Mouse (Mus musculus) heart, adult 2 months (tissue): ENCODE results near the gene Fhl3.

ENCODE experiments used
- CTCF ChIP-seq: fragments of 200-600 bp; IDR thresholded peaks from 2 replicates; pipeline ENCODE4 v1.8.1; 2022; ENCODE audit warnings: antibody characterized with exemption, mild to moderate bottlenecking, moderate library complexity
- POLR2A ChIP-seq: fragments of 200-500 bp; IDR thresholded peaks from 2 replicates; pipeline ENCODE4 v1.6.1; 2011; ENCODE audit warnings: mild to moderate bottlenecking, low read depth, low read length, control low read depth; ENCODE audit not compliant: insufficient read depth

DNA sequence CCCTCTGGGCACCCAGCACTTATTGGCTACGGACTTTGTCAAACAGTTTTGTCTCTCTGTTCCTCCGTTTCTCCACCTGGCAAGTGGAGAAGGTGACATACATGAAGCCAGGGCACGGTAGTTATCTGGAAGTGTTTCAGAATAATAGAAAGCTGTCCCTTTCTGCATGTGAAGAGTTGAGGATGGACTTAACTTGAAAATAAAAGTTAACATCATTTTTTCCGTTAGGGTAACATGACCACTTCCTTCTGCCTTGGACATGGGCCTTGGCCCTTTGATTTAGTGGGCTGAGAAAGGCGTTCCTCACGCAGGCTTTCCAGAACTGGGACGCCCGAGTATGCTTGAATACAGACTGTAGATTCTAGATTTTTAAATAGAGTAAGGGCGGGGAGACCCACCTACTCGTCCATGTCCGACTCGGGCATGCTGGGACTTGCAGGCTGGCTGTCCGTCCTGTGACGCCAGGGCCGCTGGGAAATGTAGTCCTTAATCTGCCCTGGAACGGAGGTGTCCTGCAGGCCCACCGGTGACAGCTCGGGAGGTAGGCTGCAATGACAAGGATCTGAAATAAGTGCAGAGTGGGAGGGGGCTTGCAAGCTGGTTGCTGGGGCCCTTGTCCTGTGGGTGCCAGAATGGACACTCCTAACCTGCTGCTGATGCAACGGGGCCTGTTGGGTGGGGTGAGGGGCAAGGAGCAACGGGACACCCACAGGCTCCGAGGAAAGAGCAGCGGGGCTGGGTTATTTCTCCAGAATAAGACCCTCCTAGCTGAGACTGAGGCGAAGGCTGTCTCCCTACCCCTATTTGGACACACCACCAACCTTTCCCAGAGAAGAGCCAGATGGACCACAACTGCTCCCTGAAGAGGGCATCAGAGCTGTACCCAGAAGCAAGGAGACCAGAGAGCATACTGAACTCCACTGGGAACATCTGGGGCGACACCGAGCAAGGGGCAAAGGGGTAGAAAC, 41.2 kb downstream of the Fhl3 start, which contains the start of gene Inpp5b:
- TF ChIP-seq POLR2A (peak; percentile 70), CTCF (0 out of 2 replicates have a peak, but pooled peaks have one; percentile 7)
